Mouse (Mus musculus): ENCODE measurements around the gene BC048403.

DNA sequence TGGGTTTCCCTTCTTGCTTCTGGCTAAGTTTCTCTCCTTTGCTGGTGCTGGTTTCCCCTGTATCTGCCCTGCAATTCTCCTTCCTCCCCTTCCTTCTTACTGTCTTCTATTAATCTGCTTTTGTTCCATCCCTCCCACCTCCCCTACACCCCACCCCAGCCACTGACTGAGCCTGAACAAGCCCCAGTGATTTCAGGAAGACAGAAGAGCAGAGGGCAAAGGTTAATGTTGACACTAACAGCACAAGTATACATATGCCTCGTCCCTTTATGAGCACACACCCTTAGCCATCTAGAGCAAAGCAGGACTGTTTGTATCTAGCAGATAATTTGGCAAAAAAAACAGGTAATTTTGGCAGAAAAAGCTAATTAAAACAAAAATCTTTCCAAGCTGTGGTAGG, 16.1 kb downstream of the BC048403 start:
- TF ChIP-seq CTCF (conservative IDR thresholded peaks at IDR 0.05; ENCODE audit: low read length) (no peak), POU5F1 (IDR thresholded peaks at IDR 0.05; ENCODE audit: borderline replicate concordance, low read length) (no peak)

Data from E14TG2a.4 (cell line).